Mouse (Mus musculus): ENCODE results near the gene Krtap13. TPM values are rescaled to one million over a fixed set of nuclear protein-coding genes. Genes with fewer than 3 reads are reported as not detected.

Gene Krtap13
- polyA plus RNA-seq, 1 experiment from 2014 or later = not detected

- no peaks in the 10 kb centered on the region for H3K27me3 ChIP-seq (ENCODE audit: control insufficient read depth, insufficient read depth, low read length)
- H3K4me3 ChIP-seq (ENCODE audit: low read depth, low read length) = no peak within 1 kb of the TSS
- H3K27ac ChIP-seq (replicated peaks; ENCODE audit: low read depth, low read length) = no peak within 1 kb of the TSS
- H3K4me2 ChIP-seq (ENCODE audit: low read depth, low read length) = no peak within 1 kb of the TSS
- ATAC-seq (replicated peaks; ENCODE audit: insufficient number of reproducible peaks, low FRiP score, low TSS enrichment, low read depth) = no peak
- no peaks in the 10 kb centered on the region for H3K36me3 ChIP-seq (replicated peaks; ENCODE audit: control insufficient read depth, insufficient read depth, low read depth, low read length)
- H3K4me1 ChIP-seq (ENCODE audit: control insufficient read depth, insufficient read depth, low read length) = no peaks in the 10 kb centered on the region
- no peaks in the 10 kb centered on the region for H3K9me3 ChIP-seq (replicated peaks; ENCODE audit: control insufficient read depth, low read length)
- whole genome bisulfite sequencing = 79% methylated on average over 4 of the region's 4 CpGs
- H3K9ac ChIP-seq (replicated peaks; ENCODE audit: low read length) = no peak within 1 kb of the TSS
- no peak for DNase-seq (ENCODE audit: low spot score)
These were observed 22.6 kb downstream of the Krtap13 start, which contains the start of gene Krtap13-1 for GRCm38 (mm10) chr16:88728812-88729275. Gene Krtap13-1, plus strand, starts transcription at chr16:88728862.

GRCm38 (mm10) chr16:88720031-88720430 is 31.4 kb downstream of the Krtap13 start:
- ATAC-seq (replicated peaks; ENCODE audit: insufficient number of reproducible peaks, low FRiP score, low TSS enrichment, low read depth) (no peak), DNase-seq (ENCODE audit: low spot score) (no peak)
- no peaks in the 10 kb centered on the region for H3K4me1 ChIP-seq (ENCODE audit: control insufficient read depth, insufficient read depth, low read length)
- H3K27ac ChIP-seq (replicated peaks; ENCODE audit: low read depth, low read length) = no peak overlapping the region
- H3K9ac ChIP-seq (replicated peaks; ENCODE audit: low read length) = no peak overlapping the region
- 8% methylated on average over 1 of the region's 1 CpGs for WGBS
- no peak overlapping the region for H3K4me3 ChIP-seq (ENCODE audit: low read depth, low read length)
- no peaks in the 10 kb centered on the region for H3K27me3 ChIP-seq (ENCODE audit: control insufficient read depth, insufficient read depth, low read length)
- H3K4me2 ChIP-seq (ENCODE audit: low read depth, low read length) = no peak overlapping the region
- no peaks in the 10 kb centered on the region for H3K9me3 ChIP-seq (replicated peaks; ENCODE audit: control insufficient read depth, low read length)
- H3K36me3 ChIP-seq (replicated peaks; ENCODE audit: control insufficient read depth, insufficient read depth, low read depth, low read length) = no peaks in the 10 kb centered on the region

GRCm38 (mm10) chr16:88716549-88716948 is 34.9 kb downstream of the Krtap13 start:
- H3K4me3 ChIP-seq (ENCODE audit: low read depth, low read length) = no peak overlapping the region
- ATAC-seq (replicated peaks; ENCODE audit: insufficient number of reproducible peaks, low FRiP score, low TSS enrichment, low read depth) (peak; percentile 72; the same call in 1 of the 2 replicates), DNase-seq (ENCODE audit: low spot score) (no peak)
- no peak overlapping the region for H3K27ac ChIP-seq (replicated peaks; ENCODE audit: low read depth, low read length)
- no peaks in the 10 kb centered on the region for H3K36me3 ChIP-seq (replicated peaks; ENCODE audit: control insufficient read depth, insufficient read depth, low read depth, low read length)
- H3K4me2 ChIP-seq (ENCODE audit: low read depth, low read length) = no peak overlapping the region
- H3K4me1 ChIP-seq (ENCODE audit: control insufficient read depth, insufficient read depth, low read length) = no peaks in the 10 kb centered on the region
- H3K9me3 ChIP-seq (replicated peaks; ENCODE audit: control insufficient read depth, low read length) = no peaks in the 10 kb centered on the region
- H3K9ac ChIP-seq (replicated peaks; ENCODE audit: low read length) = no peak overlapping the region
- no peaks in the 10 kb centered on the region for H3K27me3 ChIP-seq (ENCODE audit: control insufficient read depth, insufficient read depth, low read length)

- 79% methylated on average over 6 of the region's 6 CpGs for WGBS
- no peaks in the 10 kb centered on the region for H3K27me3 ChIP-seq (ENCODE audit: control insufficient read depth, insufficient read depth, low read length)
- no peak overlapping the region for H3K4me3 ChIP-seq (ENCODE audit: low read depth, low read length)
- no peaks in the 10 kb centered on the region for H3K36me3 ChIP-seq (replicated peaks; ENCODE audit: control insufficient read depth, insufficient read depth, low read depth, low read length)
- no peaks in the 10 kb centered on the region for H3K4me1 ChIP-seq (ENCODE audit: control insufficient read depth, insufficient read depth, low read length)
- no peak overlapping the region for H3K9ac ChIP-seq (replicated peaks; ENCODE audit: low read length)
- no peak for DNase-seq (ENCODE audit: low spot score)
- H3K9me3 ChIP-seq (replicated peaks; ENCODE audit: control insufficient read depth, low read length) = no peaks in the 10 kb centered on the region
- H3K4me2 ChIP-seq (ENCODE audit: low read depth, low read length) = no peak overlapping the region
- H3K27ac ChIP-seq (replicated peaks; ENCODE audit: low read depth, low read length) = no peak overlapping the region
- ATAC-seq (replicated peaks; ENCODE audit: insufficient number of reproducible peaks, low FRiP score, low TSS enrichment, low read depth) = no peak
These were observed 40.2 kb downstream of the Krtap13 start for GRCm38 (mm10) chr16:88711245-88711644.

GRCm38 (mm10) chr16:88710757-88711156 is 40.7 kb downstream of the Krtap13 start:
- Histone ChIP-seq H3K27me3 (ENCODE audit: control insufficient read depth, insufficient read depth, low read length) (no peaks in the 10 kb centered on the region), H3K9ac (replicated peaks; ENCODE audit: low read length) (no peak overlapping the region), H3K4me1 (ENCODE audit: control insufficient read depth, insufficient read depth, low read length) (no peaks in the 10 kb centered on the region), H3K4me2 (ENCODE audit: low read depth, low read length) (no peak overlapping the region), H3K9me3 (replicated peaks; ENCODE audit: control insufficient read depth, low read length) (no peaks in the 10 kb centered on the region), H3K4me3 (ENCODE audit: low read depth, low read length) (no peak overlapping the region), H3K36me3 (replicated peaks; ENCODE audit: control insufficient read depth, insufficient read depth, low read depth, low read length) (no peaks in the 10 kb centered on the region), H3K27ac (replicated peaks; ENCODE audit: low read depth, low read length) (no peak overlapping the region)
- DNase-seq (ENCODE audit: low spot score) = no peak
- WGBS = 80% methylated on average over 4 of the region's 4 CpGs
- no peak for ATAC-seq (replicated peaks; ENCODE audit: insufficient number of reproducible peaks, low FRiP score, low TSS enrichment, low read depth)

GRCm38 (mm10) chr16:88707496-88708012 is 43.9 kb downstream of the Krtap13 start, which contains the start of gene 2310061N02Rik:
Gene 2310061N02Rik, minus strand, starts transcription at chr16:88707962.
- ATAC-seq (replicated peaks; ENCODE audit: insufficient number of reproducible peaks, low FRiP score, low TSS enrichment, low read depth) = no peak
- 91% methylated on average over 10 of the region's 10 CpGs for WGBS
- no peak within 1 kb of the TSS for H3K4me3 ChIP-seq (ENCODE audit: low read depth, low read length)

GRCm38 (mm10) chr16:88701072-88701864 is 50.2 kb downstream of the Krtap13 start:
- no peaks in the 10 kb centered on the region for H3K27me3 ChIP-seq (ENCODE audit: control insufficient read depth, insufficient read depth, low read length)
- no peak overlapping the region for H3K27ac ChIP-seq (replicated peaks; ENCODE audit: low read depth, low read length)
- DNase-seq (ENCODE audit: low spot score) (peak; percentile 30), ATAC-seq (replicated peaks; ENCODE audit: insufficient number of reproducible peaks, low FRiP score, low TSS enrichment, low read depth) (no peak)
- H3K4me3 ChIP-seq (ENCODE audit: low read depth, low read length) = no peak overlapping the region
- no peak overlapping the region for H3K4me2 ChIP-seq (ENCODE audit: low read depth, low read length)
- H3K36me3 ChIP-seq (replicated peaks; ENCODE audit: control insufficient read depth, insufficient read depth, low read depth, low read length) = no peaks in the 10 kb centered on the region
- H3K4me1 ChIP-seq (ENCODE audit: control insufficient read depth, insufficient read depth, low read length) = no peaks in the 10 kb centered on the region
- H3K9ac ChIP-seq (replicated peaks; ENCODE audit: low read length) = no peak overlapping the region
- H3K9me3 ChIP-seq (replicated peaks; ENCODE audit: control insufficient read depth, low read length) = no peaks in the 10 kb centered on the region
- 30% methylated on average over 4 of the region's 4 CpGs for WGBS

More at GRCm38 (mm10) chr16:88707496-88708012, 43.9 kb downstream of the Krtap13 start, which contains the start of gene 2310061N02Rik:
- H3K27ac ChIP-seq (replicated peaks; ENCODE audit: low read depth, low read length) = no peak within 1 kb of the TSS
- no peak within 1 kb of the TSS for H3K9ac ChIP-seq (replicated peaks; ENCODE audit: low read length)
- H3K36me3 ChIP-seq (replicated peaks; ENCODE audit: control insufficient read depth, insufficient read depth, low read depth, low read length) = no peaks in the 10 kb centered on the region
- no peaks in the 10 kb centered on the region for H3K9me3 ChIP-seq (replicated peaks; ENCODE audit: control insufficient read depth, low read length)
- no peak within 1 kb of the TSS for H3K4me2 ChIP-seq (ENCODE audit: low read depth, low read length)
- DNase-seq (ENCODE audit: low spot score) = no peak
- H3K27me3 ChIP-seq (ENCODE audit: control insufficient read depth, insufficient read depth, low read length) = no peaks in the 10 kb centered on the region
- no peaks in the 10 kb centered on the region for H3K4me1 ChIP-seq (ENCODE audit: control insufficient read depth, insufficient read depth, low read length)

Data from embryonic facial prominence, embryonic 11.5 days (tissue).